Mouse (Mus musculus) mature B cell (primary cell): ENCODE measurements around the gene Oxsr1.

Experiments used
- in situ Hi-C: fragments of 300-500 bp; cut with MboI; formaldehyde crosslinking; loops from 2 replicates; pipeline ENCODE4 v1.14.3; 2019

The Oxsr1 gene

GRCm38 (mm10) chr9:119338350-119338749 lies 16.1 kb upstream of the Oxsr1 start:
- in situ Hi-C loops: no loop called here

GRCm38 (mm10) chr9:119337842-119338241 lies 15.6 kb upstream of the Oxsr1 start:
- in situ Hi-C loops: no loop called here

GRCm38 (mm10) chr9:119335571-119335970 lies 13.3 kb upstream of the Oxsr1 start:
- in situ Hi-C loops: no loop called here

GRCm38 (mm10) chr9:119334834-119335233 lies 12.6 kb upstream of the Oxsr1 start:
- in situ Hi-C loops: no loop called here

- in situ Hi-C loops: no loop called here
Measured at GRCm38 (mm10) chr9:119334324-119334723, 12.1 kb upstream of the Oxsr1 start.

- in situ Hi-C loops: no loop called here
Measured at GRCm38 (mm10) chr9:119330186-119330963, 8.1 kb upstream of the Oxsr1 start.

GRCm38 (mm10) chr9:119328488-119328887 lies 6.3 kb upstream of the Oxsr1 start:
- in situ Hi-C loops: no loop called here

GRCm38 (mm10) chr9:119324130-119324529 lies 1.9 kb upstream of the Oxsr1 start:
- in situ Hi-C loops: no loop called here

- in situ Hi-C loops: no loop called here
Measured at GRCm38 (mm10) chr9:119323260-119323645, 1.0 kb upstream of the Oxsr1 start.

GRCm38 (mm10) chr9:119321392-119322229 lies 616 bp downstream of the Oxsr1 start:
- in situ Hi-C loops: no loop called here

- in situ Hi-C loops: no loop called here
Measured at GRCm38 (mm10) chr9:119320946-119321345, 1.3 kb downstream of the Oxsr1 start.

GRCm38 (mm10) chr9:119320446-119320845 lies 1.8 kb downstream of the Oxsr1 start:
- in situ Hi-C loops: no loop called here

GRCm38 (mm10) chr9:119318891-119319290 lies 3.3 kb downstream of the Oxsr1 start:
- in situ Hi-C loops: no loop called here

GRCm38 (mm10) chr9:119313096-119313495 lies 9.1 kb downstream of the Oxsr1 start:
- in situ Hi-C loops: no loop called here

GRCm38 (mm10) chr9:119309067-119309466 lies 13.2 kb downstream of the Oxsr1 start:
- in situ Hi-C loops: no loop called here

GRCm38 (mm10) chr9:119305863-119306262 lies 16.4 kb downstream of the Oxsr1 start:
- in situ Hi-C loops: no loop called here

GRCm38 (mm10) chr9:119298563-119298962 lies 23.7 kb downstream of the Oxsr1 start:
- in situ Hi-C loops: no loop called here

GRCm38 (mm10) chr9:119297696-119298095 lies 24.5 kb downstream of the Oxsr1 start:
- in situ Hi-C loops: no loop called here

- in situ Hi-C loops: no loop called here
Measured at GRCm38 (mm10) chr9:119290791-119291190, 31.4 kb downstream of the Oxsr1 start.

GRCm38 (mm10) chr9:119280894-119281682 lies 41.1 kb downstream of the Oxsr1 start:
- in situ Hi-C loops: no loop called here

- in situ Hi-C loops: no loop called here
Measured at GRCm38 (mm10) chr9:119278031-119278430, 44.2 kb downstream of the Oxsr1 start.

GRCm38 (mm10) chr9:119276321-119276720 lies 45.9 kb downstream of the Oxsr1 start:
- in situ Hi-C loops: no loop called here
